Mouse (Mus musculus) adrenal gland, adult 2 months (tissue): ENCODE results near the gene Gm10153. TPM values are rescaled to one million over a fixed set of nuclear protein-coding genes. Genes with fewer than 3 reads are reported as not detected.
"Not testable (repeated sequence)": the region's sequence is repeated elsewhere in the genome, so short reads cannot be mapped to it uniquely, and the experiment has no call there.

ENCODE experiments used
- DNase-seq: peaks from one replicate; pipeline ENCODE4 v3.0.0; 2021
- long read RNA-seq: library from polyadenylated mRNA; stranded (forward); transcript quantifications from one replicate; pipeline ENCODE4 v2.0.0, GENCODE M21; 2021
- polyA plus RNA-seq: library from polyadenylated mRNA; depleted of rRNA; stranded (reverse); fragments of >200 nt; gene quantifications from 2 replicates; pipeline ENCODE4 v1.2.3, GENCODE M21; 2012; rRNA removed
- total RNA-seq, 2 experiments: library from RNA; stranded (reverse); gene quantifications; 2 replicates each; pipeline ENCODE4 v1.2.3; 2021

Gm10153 gene
- total RNA-seq = not detected
- not detected in 2 replicates for polyA plus RNA-seq
- long read RNA-seq = 0 reads

DNA sequence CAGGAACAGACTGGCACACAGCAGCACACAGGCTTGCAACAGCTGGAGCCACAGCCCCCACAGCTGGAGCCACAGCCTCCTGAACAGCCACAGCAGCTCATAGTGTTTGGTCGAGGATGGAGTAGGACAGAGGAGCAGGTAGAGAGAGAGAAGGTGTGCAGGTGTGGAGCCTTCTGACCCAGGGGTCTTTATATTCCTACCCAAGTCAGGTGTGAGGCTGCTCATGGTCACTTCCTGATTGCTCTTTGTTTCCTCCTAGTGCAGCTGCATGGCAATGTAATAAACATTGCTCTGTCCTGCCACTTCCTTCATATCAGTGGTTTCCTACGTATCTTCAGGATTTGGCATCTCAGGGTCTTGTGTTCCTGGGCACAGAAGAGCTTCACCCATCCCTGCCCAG lies at the start of gene Gm10153:
Gm10153 (minus strand) TSS at position 101 of the 400 bp plus-strand sequence.
- no peak for DNase-seq

DNA sequence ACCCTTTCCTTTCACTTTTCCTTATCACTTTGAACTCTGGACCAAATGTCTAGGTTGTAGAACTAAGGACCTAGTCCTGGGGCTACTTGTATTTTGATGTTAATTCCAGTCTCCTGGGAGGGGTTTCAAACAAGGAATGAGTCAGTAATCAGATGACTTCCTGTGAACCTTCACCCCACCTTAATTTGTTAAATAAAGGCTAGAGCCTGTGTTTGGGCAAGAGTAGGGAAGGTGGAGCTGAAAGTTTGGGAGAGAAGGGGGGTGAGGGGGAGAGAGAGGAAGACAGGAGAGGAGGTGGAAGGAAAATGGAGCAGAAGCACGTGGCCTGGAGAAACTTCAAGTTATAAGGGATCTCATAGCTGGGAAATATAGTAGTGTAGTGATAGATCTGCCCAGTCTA lies 41.4 kb upstream of the Gm10153 start:
- no peak for DNase-seq

DNA sequence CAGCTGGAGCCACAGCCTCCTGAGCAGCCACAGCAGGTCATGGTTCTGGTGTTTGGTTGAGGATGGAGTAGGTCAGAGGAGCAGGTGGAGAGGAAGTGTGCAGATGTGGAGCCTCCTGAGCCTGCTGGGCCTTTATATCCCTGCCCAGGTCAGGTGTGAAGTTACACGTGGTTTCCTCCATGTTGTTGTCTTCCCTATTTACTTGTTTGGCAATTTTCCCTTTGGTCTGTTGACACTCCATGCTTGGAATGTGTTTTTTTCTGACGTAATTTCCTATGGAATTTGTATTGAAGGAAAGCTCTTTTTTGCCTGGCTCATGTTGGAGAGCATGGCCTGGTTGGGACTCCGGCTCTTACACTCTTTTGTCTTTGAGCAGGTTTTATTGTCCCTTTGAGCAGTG lies 39.7 kb upstream of the Gm10153 start, which contains the start of gene Krtap5-5:
Krtap5-5 (minus strand) TSS at position 101 of the 400 bp plus-strand sequence.
- DNase-seq = not testable (repeated sequence)

DNA sequence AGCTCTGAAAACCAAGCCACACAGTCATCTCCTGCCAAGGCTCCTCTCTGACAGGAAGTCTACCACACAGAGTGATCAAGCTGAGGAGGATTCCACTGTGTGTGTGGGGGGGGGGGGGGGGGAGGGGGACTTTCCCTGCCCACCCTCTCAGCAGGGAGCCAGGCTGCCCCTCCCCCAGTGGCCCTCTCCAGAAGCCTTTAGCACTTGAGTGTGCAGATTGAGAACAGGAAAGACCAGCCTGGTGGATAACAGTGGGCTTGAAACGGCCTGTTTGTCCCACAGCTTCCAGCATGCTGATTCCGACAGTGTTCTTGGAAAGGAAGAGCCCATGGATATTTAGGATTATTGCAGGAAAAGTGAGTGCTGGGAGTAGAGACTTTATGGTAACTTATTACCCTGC lies 34.3 kb upstream of the Gm10153 start:
- DNase-seq = no peak

DNA sequence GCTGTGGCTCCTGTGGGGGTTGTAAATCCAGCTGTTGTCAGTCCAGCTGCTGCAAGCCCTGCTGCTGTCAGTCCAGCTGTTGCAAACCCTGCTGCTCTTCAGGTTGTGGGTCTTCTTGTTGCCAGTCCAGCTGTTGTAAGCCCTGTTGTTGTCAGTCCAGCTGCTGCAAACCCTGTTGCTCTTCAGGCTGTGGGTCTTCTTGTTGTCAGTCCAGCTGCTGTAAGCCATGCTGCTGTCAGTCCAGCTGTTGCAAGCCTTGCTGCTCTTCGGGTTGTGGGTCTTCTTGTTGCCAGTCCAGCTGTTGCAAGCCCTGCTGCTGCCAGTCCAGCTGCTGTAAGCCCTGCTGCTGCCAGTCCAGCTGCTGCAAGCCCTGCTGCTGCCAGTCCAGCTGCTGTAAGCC lies 21.9 kb upstream of the Gm10153 start:
- DNase-seq = not testable (repeated sequence)

DNA sequence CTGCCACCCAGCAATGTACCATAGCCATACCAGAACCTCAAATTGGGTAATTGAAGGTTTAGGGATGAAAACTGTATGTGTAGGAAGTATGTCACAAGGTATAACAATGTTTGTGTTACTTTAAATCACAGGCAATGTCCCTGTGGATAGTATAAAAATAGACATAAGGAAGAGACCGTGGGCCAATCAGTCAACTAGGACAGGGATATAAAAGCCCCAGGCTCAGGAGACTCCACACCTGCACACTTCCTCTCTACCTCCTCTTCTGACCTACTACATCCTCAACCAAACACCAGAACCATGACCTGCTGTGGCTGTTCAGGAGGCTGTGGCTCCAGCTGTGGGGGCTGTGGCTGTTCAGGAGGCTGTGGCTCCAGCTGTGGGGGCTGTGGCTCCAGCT lies 21.4 kb upstream of the Gm10153 start, which contains the start of gene Gm7579:
Gm7579 (plus strand) TSS at position 301 of the 400 bp plus-strand sequence.
- no peak for DNase-seq

DNA sequence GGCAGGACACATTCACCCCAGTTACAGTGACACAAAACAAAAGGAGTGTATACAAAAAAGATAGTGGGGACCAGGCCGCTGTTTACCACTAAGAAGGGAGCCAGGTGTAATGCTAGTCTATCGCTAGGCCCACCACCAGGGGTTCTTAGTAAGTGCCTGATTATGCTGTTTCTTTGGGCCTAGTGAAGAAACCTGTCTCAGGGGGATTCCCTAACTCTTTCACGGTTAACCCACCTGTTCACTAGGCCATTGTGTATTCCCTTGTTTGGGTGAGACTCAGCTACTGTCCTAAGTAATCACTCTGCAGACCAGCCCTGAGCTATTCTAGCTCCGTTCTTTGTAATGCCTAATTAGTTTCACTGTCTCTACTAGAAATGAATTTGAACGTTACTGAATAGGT lies 16.7 kb upstream of the Gm10153 start:
- not testable (repeated sequence) for DNase-seq

DNA sequence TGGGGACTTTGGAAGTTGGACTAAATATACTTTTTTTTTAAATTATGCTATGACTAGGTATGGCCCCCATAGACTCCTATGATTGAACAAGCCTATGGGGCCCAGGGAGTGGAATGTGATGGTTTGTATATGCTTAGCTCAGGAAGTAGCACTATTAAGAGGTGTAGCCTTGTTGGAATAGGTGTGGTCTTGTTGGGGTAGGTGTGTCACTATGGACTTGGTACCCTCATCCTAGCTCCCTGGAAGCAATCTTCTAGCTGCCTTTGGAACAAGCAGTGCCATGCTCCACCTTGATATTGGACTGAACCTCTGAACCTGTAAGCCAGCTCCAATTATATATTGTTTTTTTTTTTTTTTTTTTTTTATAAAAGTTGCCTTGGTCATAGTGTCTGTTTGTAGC lies 15.3 kb upstream of the Gm10153 start:
- DNase-seq = no peak

DNA sequence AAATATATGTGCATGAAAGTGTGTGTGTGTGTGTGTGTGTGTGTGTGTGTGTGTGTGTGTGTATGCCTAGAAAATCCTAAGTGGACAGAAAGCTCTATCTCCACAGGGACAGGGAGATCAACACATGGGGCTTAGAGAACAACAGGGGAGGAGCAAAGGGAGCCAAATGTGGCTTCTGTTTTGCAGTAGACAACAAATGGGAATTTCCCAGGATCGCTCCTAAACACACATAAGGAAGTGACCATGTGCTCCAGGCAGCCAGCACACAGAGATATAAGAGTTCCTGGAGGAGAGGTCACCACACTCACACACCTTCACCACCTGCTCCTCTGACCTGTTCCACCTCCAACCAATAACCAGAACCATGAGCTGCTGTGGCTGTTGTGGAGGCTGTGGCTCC lies 10.9 kb upstream of the Gm10153 start, which contains the start of gene Krtap5-3:
Krtap5-3 (plus strand) TSS at position 301 of the 400 bp plus-strand sequence.
- no peak for DNase-seq

DNA sequence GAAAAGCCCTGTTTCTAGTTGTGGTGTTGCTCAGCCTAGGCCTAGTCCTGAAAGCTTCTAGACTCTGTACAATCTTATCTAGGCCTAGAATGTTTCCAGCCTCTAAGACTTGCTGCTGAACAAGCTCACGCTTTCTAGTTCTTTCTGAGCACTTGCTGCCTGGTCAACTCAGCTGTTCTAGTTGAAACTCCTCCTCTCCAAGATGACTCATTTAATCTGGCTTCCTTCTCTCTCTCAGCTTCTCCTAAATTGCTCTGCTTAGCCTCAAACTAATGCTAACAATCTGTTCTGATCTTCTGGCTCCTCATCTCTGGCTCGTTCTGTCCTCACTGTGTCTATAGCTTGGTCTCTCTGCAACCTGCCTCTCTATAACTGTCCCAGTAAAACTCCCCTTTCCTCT lies 8.6 kb upstream of the Gm10153 start:
- no peak for DNase-seq

DNA sequence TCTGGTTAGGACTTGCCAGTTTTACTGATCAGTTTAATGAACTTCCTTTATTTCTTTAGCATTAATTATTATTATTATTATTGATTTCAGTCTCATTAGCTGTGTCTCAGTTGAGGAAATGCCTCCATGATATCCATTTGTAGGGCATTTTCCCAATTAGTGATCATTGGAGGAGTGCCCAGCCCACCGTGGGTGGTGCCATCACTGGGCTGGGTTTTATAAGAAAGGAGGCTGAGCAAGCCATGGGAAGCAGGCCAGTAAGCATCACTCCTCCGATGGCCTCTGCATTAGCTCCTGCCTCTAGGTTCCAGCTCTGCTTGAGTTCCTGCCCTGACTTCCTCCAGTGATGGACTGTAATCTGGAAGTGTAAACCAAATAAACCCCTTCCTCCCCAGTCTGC lies 2.0 kb downstream of the Gm10153 start:
- no peak for DNase-seq

DNA sequence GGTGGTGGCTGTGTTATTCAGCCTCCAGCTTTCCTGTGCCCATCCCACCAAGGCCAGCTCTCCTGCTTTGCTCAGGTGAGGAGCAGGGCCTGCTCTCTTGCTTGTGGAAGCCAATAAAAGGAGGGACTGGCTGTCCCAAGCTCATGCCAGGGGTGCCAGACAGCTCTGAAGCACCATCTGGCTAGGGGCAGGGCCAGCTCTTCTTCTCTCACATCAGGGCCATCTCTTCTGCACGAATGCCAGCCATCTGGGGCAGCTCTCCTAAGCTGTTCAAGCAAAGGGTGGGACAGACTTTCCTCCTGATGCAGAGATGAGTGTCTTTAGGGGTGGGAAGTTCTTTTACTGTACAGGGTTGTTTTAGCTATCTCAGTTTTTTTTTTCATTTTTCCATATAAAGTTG lies 9.2 kb downstream of the Gm10153 start:
- DNase-seq = no peak

DNA sequence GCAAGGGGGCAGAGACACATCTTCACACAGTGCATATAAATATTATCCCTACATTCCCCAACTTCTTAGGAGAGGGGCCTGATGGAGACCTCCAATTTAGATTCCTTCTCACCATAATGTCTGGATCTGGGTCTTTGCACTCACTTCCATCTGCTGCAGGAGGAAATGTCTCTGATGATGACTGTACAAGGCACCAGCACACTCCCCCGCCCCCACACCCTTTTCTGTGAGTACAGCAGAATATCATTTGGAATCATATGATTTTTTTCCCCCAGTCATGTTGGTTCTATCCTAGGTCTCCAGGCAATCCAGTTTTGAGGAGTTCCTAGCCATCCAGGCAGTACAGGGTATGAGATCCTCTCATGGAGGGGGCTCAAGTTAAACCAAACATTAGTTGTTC lies 11.5 kb downstream of the Gm10153 start:
- DNase-seq = no peak

DNA sequence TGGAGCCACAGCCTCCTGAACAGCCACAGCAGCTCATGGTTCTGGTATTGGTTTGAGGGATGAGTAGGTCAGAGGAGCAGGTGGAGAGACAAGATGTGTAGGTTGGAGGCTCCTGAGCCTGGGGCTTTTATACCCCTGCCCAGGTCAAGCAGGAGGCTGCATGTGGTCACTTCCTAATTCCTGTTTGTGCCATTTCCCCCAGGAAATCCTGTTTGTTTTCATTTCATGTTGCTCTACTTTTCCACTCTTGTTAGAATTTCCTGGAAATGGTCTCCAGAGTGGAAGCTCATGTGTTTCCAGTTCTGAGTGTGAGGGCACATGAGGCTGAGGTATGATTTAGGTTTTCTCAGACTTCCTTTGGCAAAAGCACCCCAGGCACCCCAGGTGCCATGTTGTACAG lies 14.3 kb downstream of the Gm10153 start, which contains the start of gene Krtap5-2:
Krtap5-2 (minus strand) TSS at position 101 of the 400 bp plus-strand sequence.
- not testable (repeated sequence) for DNase-seq

DNA sequence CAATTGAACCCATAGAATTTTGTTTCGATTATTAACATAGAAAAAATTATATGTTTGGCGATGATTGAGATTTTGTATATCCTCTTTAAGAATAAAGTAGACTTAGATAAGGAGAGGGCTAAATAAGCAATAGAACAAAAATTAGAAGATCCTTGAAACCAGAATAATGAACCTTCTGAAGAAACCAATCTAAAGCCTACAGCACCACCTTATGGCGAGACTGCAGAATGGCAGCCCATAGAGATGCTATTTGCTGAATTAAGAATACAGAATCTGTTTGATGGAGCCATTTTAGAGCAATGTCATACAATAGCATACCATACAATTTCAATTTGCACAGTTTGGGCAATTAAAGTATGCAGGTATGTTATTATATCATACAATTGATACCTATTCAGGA lies 20.4 kb downstream of the Gm10153 start:
- DNase-seq = no peak

DNA sequence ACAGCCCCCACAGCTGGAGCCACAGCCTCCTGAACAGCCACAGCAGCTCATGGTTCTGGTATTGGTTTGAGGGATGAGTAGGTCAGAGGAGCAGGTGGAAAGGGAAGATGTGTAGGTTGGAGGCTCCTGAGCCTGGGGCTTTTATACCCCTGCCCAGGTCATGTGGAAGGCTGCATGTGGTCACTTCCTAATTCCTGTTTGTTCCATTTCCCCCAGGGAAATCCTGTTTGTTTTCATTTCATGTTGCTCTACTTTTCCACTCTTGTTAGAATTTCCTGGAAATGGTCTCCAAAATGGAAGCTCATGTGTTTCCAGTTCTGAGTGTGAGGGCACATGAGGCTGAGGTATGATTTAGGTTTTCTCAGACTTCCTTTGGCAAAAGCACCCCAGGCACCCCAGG lies 24.6 kb downstream of the Gm10153 start, which contains the start of gene Gm4553:
Gm4553 (minus strand) TSS at position 101 of the 400 bp plus-strand sequence.
- not testable (repeated sequence) for DNase-seq

DNA sequence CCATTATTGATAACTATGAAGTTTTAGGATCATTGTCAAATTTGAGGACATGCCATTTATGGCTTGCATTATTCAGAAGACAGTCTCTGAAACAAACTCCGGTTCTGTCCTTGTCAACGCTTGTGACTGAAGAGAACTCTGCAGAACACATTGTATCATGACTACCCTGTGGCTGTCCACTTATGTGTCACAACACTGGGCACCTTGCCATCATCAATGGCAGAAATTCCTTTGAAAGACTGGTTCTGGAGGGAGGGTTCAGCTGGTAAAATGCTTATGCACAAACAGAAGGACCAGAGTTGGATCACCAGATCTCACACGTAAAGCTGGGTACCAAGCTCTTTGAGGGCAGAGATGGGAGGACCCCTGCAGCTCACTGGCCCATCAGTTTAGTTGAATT lies 30.8 kb downstream of the Gm10153 start:
- peak; percentile 10 for DNase-seq

DNA sequence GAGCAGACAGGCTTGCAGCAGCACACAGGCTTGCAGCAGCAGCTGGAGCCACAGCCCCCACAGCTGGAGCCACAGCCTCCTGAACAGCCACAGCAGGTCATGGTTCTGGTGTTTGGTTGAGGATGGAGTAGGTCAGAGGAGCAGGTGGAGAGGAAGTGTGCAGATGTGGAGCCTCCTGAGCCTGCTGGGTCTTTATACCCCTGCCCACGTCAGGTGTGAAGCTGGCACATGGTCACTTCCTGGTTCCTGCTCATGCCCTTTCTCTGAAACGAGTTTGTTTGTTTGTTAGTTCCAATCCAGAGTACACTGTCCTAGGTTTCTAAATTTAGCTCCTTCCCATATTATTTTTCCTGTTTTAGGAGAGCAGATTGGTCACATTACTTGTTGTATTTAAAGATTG lies 33.2 kb downstream of the Gm10153 start, which contains the start of gene Gm29735:
Gm29735 (minus strand) TSS at position 101 of the 400 bp plus-strand sequence.
- not testable (repeated sequence) for DNase-seq

DNA sequence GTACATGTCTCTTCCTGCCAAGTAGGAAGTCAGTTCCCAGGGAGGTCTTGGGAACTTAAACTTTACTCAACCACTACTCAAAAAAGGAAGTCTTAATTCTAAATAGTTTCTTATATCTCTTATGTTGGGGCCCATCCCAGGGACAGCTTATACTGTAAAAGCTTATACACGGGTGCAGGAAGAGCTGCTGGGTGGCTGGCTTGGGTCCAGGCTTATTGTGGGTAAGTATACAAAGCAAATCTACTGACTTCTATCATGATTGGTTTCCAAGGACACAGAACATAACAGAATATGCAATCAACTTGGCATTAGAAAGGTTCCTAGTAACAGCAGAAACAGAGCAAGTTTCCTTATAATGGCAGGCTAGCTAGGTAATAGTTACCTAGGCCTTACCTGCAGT lies 34.9 kb downstream of the Gm10153 start:
- no peak for DNase-seq

DNA sequence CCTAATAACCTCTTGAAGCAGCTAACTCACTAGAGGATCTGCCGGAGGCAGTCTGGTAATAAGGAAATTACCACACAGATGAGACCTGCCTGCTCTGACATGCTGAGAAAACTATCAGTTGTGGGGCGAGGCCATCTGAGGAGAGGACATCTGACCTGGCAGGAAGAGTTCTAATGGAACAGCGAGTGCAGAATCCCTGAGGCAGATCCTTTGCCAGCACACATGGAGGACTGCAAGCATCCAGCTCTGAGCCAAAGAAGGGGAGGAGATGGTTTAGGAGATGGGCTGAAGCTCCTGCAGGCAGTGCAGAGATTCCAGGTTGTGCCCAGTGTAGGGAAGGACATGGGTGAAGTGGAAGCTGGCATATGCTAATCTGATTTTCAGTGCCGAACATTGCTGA lies 38.0 kb downstream of the Gm10153 start:
- DNase-seq = no peak

DNA sequence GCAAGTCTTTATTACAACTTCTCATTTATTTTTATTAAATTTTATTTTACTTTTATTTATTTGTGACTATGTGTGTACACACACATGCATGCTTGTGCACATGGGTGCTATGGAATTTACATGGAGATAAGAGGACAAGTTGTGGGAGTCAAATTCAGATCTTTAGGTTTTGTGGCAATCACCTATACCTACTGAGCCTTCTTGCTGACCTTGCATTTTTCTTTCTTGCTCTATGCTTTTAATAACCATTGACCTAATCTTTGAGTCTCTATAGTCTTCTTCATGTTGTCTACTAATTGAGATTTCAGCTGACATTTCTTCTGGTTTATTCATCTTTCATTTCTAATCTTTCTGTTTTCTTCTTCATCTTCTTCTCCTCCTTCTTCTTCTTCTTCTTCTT lies 41.6 kb downstream of the Gm10153 start:
- no peak for DNase-seq

DNA sequence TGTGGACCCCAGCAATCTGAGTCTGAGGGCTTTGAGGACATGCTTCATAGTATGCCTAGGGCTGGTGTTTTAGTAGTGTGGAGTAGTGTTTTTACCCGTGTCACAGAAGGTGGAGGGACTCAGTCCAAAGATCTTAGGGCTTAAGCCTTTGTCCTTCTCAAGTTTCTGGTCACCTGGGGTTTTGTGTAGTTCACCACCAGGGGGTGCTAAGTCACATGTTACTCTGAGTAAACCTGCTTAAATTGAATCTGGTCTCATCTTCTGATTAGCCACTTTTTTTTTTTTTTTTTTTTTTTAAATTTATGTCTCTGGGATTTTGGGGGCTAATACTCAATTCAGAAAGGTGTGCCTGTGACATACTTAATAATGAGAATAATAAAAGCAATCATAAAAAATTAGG lies 44.2 kb downstream of the Gm10153 start:
- DNase-seq = peak; percentile 44

DNA sequence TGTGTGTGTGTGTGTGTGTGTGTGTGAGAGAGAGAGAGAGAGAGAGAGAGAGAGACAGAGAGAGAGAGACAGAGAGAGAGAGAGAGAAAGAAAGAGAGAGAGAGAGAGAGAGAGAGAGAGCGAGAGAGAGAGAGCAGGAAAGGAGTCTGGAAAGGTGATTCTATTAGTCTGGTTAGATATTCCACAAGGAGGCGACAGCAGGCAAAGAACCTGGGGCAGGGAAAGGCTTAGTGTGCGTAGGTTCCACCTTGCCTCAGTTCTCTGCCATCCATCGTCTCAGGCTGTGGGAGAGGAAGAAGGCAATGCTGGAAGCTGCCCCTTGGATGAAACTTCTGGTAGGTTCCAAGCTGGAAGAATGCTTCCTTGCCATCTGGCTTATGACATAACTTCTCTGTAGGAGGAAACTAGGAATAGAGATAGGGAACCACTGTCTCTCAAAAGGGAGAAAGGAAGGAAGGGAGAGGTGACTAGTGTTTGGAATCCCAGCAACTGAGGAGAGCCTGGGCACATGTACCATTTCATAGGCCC lies 44.7 kb downstream of the Gm10153 start:
- no peak for DNase-seq

DNA sequence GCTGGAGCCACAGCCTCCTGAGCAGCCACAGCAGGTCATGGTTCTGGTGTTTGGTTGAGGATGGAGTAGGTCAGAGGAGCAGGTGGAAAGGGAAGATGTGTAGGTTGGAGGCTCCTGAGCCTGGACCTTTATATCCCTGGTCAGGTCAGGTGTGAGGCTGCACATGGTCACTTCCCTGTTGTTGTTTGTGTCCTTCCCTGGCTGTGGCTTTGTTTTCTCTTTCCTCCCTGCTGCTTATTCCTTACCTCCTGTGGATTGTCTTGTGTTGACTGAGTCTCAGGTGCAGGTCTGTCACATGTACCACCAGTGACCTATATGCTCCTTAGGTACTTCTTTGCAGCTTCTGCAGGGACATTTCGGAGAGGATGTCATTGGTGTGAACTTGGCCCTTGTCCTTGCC lies 45.7 kb downstream of the Gm10153 start, which contains the start of gene Gm45337:
Gm45337 (minus strand) TSS at position 101 of the 400 bp plus-strand sequence.
- no peak for DNase-seq
